Mouse (Mus musculus): ENCODE data around the gene Dnaic1. TPM values are rescaled to one million over a fixed set of nuclear protein-coding genes. Genes with fewer than 3 reads are reported as not detected.

Dnaic1 gene
- polyA plus RNA-seq, 1 experiment from 2014 or later, result 1.5 TPM

DNA sequence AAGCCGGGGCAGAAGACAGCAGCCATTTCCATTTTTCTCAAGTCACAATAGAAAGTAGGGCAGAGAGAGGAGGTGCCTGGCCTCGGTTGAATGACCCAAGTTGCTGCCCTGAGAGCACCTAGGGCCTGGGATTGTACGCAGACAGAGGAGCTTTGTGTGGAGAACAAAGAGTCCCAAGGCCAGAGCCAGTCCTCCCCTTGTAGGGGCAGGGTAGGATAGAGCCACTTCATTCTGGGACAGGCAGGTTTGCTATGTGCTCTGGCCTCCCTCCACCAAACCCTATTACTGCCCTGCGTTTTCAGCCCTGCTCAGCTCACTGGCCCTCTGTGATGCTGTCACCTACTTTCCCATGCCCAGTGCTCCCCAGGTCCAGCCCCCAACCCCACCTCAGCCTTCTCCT lies 78.6 kb downstream of the Dnaic1 start:
- no peaks in the 10 kb centered on the region for H3K4me1 ChIP-seq (ENCODE audit: control insufficient read depth, insufficient read depth, low read length)
- H3K9ac ChIP-seq (replicated peaks; ENCODE audit: low read length), result no peak overlapping the region
- no peaks in the 10 kb centered on the region for H3K27me3 ChIP-seq (ENCODE audit: control insufficient read depth, insufficient read depth, low read length)
- WGBS, result 16% methylated on average over 4 of the region's 4 CpGs
- H3K9me3 ChIP-seq (replicated peaks; ENCODE audit: control insufficient read depth, low read length), result no peaks in the 10 kb centered on the region
- no peak overlapping the region for H3K4me3 ChIP-seq (ENCODE audit: low read depth, low read length)
- ATAC-seq (replicated peaks; ENCODE audit: insufficient number of reproducible peaks, low FRiP score, low TSS enrichment, low read depth) (no peak), DNase-seq (ENCODE audit: low spot score) (no peak)
- no peak overlapping the region for H3K27ac ChIP-seq (replicated peaks; ENCODE audit: low read depth, low read length)
- no peak overlapping the region for H3K4me2 ChIP-seq (ENCODE audit: low read depth, low read length)
- H3K36me3 ChIP-seq (replicated peaks; ENCODE audit: control insufficient read depth, insufficient read depth, low read depth, low read length), result no peaks in the 10 kb centered on the region

DNA sequence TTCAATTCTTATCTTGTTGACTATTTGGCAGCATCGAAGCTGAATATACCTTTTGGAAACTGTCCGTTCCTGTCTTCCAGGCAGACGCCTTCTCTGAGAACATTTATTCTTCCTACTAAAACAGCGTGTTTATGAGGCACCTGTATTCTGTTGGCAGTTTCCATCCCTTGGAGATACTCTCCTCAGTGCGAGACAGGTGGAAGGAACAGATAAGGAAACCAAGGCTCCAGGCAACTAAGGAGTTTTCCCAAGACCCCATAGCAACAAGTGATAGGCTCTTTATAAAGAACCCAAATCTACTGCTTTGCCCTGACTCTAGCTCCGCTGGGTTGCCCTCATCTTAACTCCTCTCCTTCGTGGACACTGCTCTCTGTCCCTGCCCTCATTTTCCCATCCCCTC lies 79.1 kb downstream of the Dnaic1 start:
- H3K4me2 ChIP-seq (ENCODE audit: low read depth, low read length), result no peak overlapping the region
- no peak for ATAC-seq (replicated peaks; ENCODE audit: insufficient number of reproducible peaks, low FRiP score, low TSS enrichment, low read depth)
- no peaks in the 10 kb centered on the region for H3K4me1 ChIP-seq (ENCODE audit: control insufficient read depth, insufficient read depth, low read length)
- no peak overlapping the region for H3K9ac ChIP-seq (replicated peaks; ENCODE audit: low read length)
- WGBS, result 69% methylated on average over 7 of the region's 7 CpGs
- no peak for DNase-seq (ENCODE audit: low spot score)
- H3K9me3 ChIP-seq (replicated peaks; ENCODE audit: control insufficient read depth, low read length), result no peaks in the 10 kb centered on the region
- no peak overlapping the region for H3K4me3 ChIP-seq (ENCODE audit: low read depth, low read length)
- H3K36me3 ChIP-seq (replicated peaks; ENCODE audit: control insufficient read depth, insufficient read depth, low read depth, low read length), result no peaks in the 10 kb centered on the region
- H3K27ac ChIP-seq (replicated peaks; ENCODE audit: low read depth, low read length), result no peak overlapping the region
- no peaks in the 10 kb centered on the region for H3K27me3 ChIP-seq (ENCODE audit: control insufficient read depth, insufficient read depth, low read length)

DNA sequence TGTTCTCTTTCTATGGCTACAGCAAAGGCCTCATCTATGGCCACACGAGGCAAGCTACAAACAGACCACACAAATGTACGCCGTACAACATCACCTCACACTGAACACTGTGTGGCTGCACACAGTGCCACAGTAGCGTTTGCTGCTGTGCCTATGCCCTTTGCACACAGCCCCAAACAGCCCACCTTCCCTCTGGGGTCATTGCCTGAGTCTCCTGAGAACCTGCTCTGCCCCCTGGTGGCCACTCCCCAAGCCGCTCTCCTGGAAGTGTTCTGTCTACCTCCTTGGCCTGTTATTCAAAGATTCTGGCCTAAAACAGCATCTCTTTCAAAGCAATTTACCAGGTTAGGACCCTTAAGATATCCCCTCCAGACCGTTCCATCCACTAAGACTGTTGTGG lies 83.7 kb downstream of the Dnaic1 start:
- no peak overlapping the region for H3K4me2 ChIP-seq (ENCODE audit: low read depth, low read length)
- no peak overlapping the region for H3K27ac ChIP-seq (replicated peaks; ENCODE audit: low read depth, low read length)
- no peaks in the 10 kb centered on the region for H3K9me3 ChIP-seq (replicated peaks; ENCODE audit: control insufficient read depth, low read length)
- no peak overlapping the region for H3K9ac ChIP-seq (replicated peaks; ENCODE audit: low read length)
- WGBS, result 34% methylated on average over 6 of the region's 6 CpGs
- no peak overlapping the region for H3K4me3 ChIP-seq (ENCODE audit: low read depth, low read length)
- no peaks in the 10 kb centered on the region for H3K36me3 ChIP-seq (replicated peaks; ENCODE audit: control insufficient read depth, insufficient read depth, low read depth, low read length)
- H3K27me3 ChIP-seq (ENCODE audit: control insufficient read depth, insufficient read depth, low read length), result no peaks in the 10 kb centered on the region
- DNase-seq (ENCODE audit: low spot score) (peak; percentile 89), ATAC-seq (replicated peaks; ENCODE audit: insufficient number of reproducible peaks, low FRiP score, low TSS enrichment, low read depth) (no peak; the same call in 1 of the 2 replicates)
- no peaks in the 10 kb centered on the region for H3K4me1 ChIP-seq (ENCODE audit: control insufficient read depth, insufficient read depth, low read length)

DNA sequence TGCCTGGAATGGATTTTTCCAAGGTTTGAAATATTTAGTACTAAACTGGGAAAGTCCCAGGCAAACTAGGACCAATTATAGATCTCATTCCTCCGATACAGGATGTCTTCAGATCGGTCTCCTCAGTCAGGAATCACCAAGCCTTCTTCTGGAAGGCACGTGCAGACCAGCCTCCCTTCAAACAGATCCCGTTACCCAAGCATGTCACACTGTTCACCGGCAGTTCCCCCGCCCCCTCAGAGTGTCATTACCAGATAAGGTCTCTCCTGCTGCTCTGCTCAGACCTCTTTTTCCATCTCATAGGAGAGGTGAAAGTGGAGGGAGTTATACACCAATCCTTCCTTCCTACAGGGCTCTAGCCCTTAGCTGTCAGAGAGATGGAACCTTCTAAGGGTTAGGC lies 84.2 kb downstream of the Dnaic1 start:
- 52% methylated on average over 6 of the region's 6 CpGs for WGBS
- H3K27ac ChIP-seq (replicated peaks; ENCODE audit: low read depth, low read length), result no peak overlapping the region
- H3K4me1 ChIP-seq (ENCODE audit: control insufficient read depth, insufficient read depth, low read length), result peaks cover 1% of the 10 kb centered on the region
- no peak overlapping the region for H3K4me2 ChIP-seq (ENCODE audit: low read depth, low read length)
- DNase-seq (ENCODE audit: low spot score) (no peak), ATAC-seq (replicated peaks; ENCODE audit: insufficient number of reproducible peaks, low FRiP score, low TSS enrichment, low read depth) (no peak)
- H3K9ac ChIP-seq (replicated peaks; ENCODE audit: low read length), result no peak overlapping the region
- H3K36me3 ChIP-seq (replicated peaks; ENCODE audit: control insufficient read depth, insufficient read depth, low read depth, low read length), result no peaks in the 10 kb centered on the region
- H3K4me3 ChIP-seq (ENCODE audit: low read depth, low read length), result no peak overlapping the region
- no peaks in the 10 kb centered on the region for H3K27me3 ChIP-seq (ENCODE audit: control insufficient read depth, insufficient read depth, low read length)
- H3K9me3 ChIP-seq (replicated peaks; ENCODE audit: control insufficient read depth, low read length), result no peaks in the 10 kb centered on the region

DNA sequence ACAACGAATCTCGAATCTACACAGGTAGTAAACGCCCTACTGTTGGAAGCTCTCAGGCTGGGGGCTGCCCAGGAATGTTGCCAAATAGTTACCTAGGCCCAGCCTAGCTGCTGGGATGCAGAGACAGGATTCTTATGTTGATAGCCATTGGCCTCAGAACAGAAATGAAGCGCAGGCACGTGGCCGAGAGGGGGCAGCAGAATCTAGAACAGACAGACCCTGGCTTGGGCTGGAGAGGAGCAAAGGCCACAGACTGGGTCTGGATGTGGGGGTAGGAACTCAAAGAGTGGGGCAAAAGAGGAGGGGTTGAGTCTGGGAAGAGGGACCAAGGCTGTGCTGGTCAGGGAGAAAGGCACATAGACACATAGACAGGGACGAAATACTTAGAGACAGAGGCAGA lies 84.6 kb downstream of the Dnaic1 start:
- Histone ChIP-seq H3K27me3 (ENCODE audit: control insufficient read depth, insufficient read depth, low read length) (no peaks in the 10 kb centered on the region), H3K9ac (replicated peaks; ENCODE audit: low read length) (no peak overlapping the region), H3K9me3 (replicated peaks; ENCODE audit: control insufficient read depth, low read length) (no peaks in the 10 kb centered on the region), H3K27ac (replicated peaks; ENCODE audit: low read depth, low read length) (no peak overlapping the region), H3K36me3 (replicated peaks; ENCODE audit: control insufficient read depth, insufficient read depth, low read depth, low read length) (no peaks in the 10 kb centered on the region), H3K4me1 (ENCODE audit: control insufficient read depth, insufficient read depth, low read length) (peaks cover 4% of the 10 kb centered on the region), H3K4me2 (ENCODE audit: low read depth, low read length) (no peak overlapping the region), H3K4me3 (ENCODE audit: low read depth, low read length) (no peak overlapping the region)
- WGBS, result 9% methylated on average over 7 of the region's 7 CpGs
- no peak for ATAC-seq (replicated peaks; ENCODE audit: insufficient number of reproducible peaks, low FRiP score, low TSS enrichment, low read depth)
- peak; percentile 75 for DNase-seq (ENCODE audit: low spot score)

DNA sequence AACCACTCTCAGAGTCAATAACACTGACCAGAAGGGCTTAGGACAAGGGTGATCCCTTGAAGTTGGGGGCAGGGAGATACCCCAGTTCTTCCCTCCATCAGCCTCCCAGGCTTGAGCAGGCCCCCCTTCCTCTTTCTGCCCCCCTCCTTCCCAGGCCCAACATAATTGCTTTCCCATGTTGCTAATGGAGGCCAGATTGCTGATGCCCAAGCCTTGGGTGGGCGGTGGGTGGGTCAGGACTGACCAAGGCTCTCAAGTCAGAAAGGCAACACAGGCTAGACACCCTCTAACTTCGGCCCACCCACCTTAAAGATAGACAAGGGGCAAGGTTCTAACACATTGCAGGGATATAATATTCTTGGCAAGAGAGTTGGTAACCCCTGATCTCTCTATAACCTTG lies 86.0 kb downstream of the Dnaic1 start:
- 43% methylated on average over 2 of the region's 2 CpGs for WGBS
- DNase-seq (ENCODE audit: low spot score), result peak; percentile 65
- H3K4me1 ChIP-seq (ENCODE audit: control insufficient read depth, insufficient read depth, low read length), result peaks cover 4% of the 10 kb centered on the region

GRCm38 (mm10) chr4:41658566-41659384 lies 89.2 kb downstream of the Dnaic1 start:
- 16% methylated on average over 21 of the region's 25 CpGs for WGBS
- ATAC-seq (replicated peaks; ENCODE audit: insufficient number of reproducible peaks, low FRiP score, low TSS enrichment, low read depth) (no peak), DNase-seq (ENCODE audit: low spot score) (no peak)
- no peak overlapping the region for H3K9ac ChIP-seq (replicated peaks; ENCODE audit: low read length)
- H3K4me3 ChIP-seq (ENCODE audit: low read depth, low read length), result no peak overlapping the region
- no peak overlapping the region for H3K27ac ChIP-seq (replicated peaks; ENCODE audit: low read depth, low read length)
- H3K4me2 ChIP-seq (ENCODE audit: low read depth, low read length), result peak overlapping the region; percentile 3; the same call in 1 of the 2 replicates
- H3K4me1 ChIP-seq (ENCODE audit: control insufficient read depth, insufficient read depth, low read length), result peaks cover 22% of the 10 kb centered on the region
- no peaks in the 10 kb centered on the region for H3K9me3 ChIP-seq (replicated peaks; ENCODE audit: control insufficient read depth, low read length)
- H3K27me3 ChIP-seq (ENCODE audit: control insufficient read depth, insufficient read depth, low read length), result no peaks in the 10 kb centered on the region
- H3K36me3 ChIP-seq (replicated peaks; ENCODE audit: control insufficient read depth, insufficient read depth, low read depth, low read length), result no peaks in the 10 kb centered on the region

More for the DNA sequence above, 86.0 kb downstream of the Dnaic1 start:
- H3K9me3 ChIP-seq (replicated peaks; ENCODE audit: control insufficient read depth, low read length), result no peaks in the 10 kb centered on the region
- H3K36me3 ChIP-seq (replicated peaks; ENCODE audit: control insufficient read depth, insufficient read depth, low read depth, low read length), result no peaks in the 10 kb centered on the region
- no peak overlapping the region for H3K4me2 ChIP-seq (ENCODE audit: low read depth, low read length)
- no peak for ATAC-seq (replicated peaks; ENCODE audit: insufficient number of reproducible peaks, low FRiP score, low TSS enrichment, low read depth)
- H3K9ac ChIP-seq (replicated peaks; ENCODE audit: low read length), result no peak overlapping the region
- H3K4me3 ChIP-seq (ENCODE audit: low read depth, low read length), result no peak overlapping the region
- no peaks in the 10 kb centered on the region for H3K27me3 ChIP-seq (ENCODE audit: control insufficient read depth, insufficient read depth, low read length)
- H3K27ac ChIP-seq (replicated peaks; ENCODE audit: low read depth, low read length), result no peak overlapping the region

GRCm38 (mm10) chr4:41659556-41659955 lies 90.0 kb downstream of the Dnaic1 start:
- ATAC-seq (replicated peaks; ENCODE audit: insufficient number of reproducible peaks, low FRiP score, low TSS enrichment, low read depth) (no peak), DNase-seq (ENCODE audit: low spot score) (no peak)
- no peak overlapping the region for H3K9ac ChIP-seq (replicated peaks; ENCODE audit: low read length)
- 60% methylated on average over 13 of the region's 13 CpGs for WGBS
- H3K4me2 ChIP-seq (ENCODE audit: low read depth, low read length), result no peak overlapping the region
- H3K9me3 ChIP-seq (replicated peaks; ENCODE audit: control insufficient read depth, low read length), result no peaks in the 10 kb centered on the region
- H3K36me3 ChIP-seq (replicated peaks; ENCODE audit: control insufficient read depth, insufficient read depth, low read depth, low read length), result no peaks in the 10 kb centered on the region
- H3K27ac ChIP-seq (replicated peaks; ENCODE audit: low read depth, low read length), result no peak overlapping the region
- peaks cover 27% of the 10 kb centered on the region for H3K4me1 ChIP-seq (ENCODE audit: control insufficient read depth, insufficient read depth, low read length)
- H3K4me3 ChIP-seq (ENCODE audit: low read depth, low read length), result no peak overlapping the region
- H3K27me3 ChIP-seq (ENCODE audit: control insufficient read depth, insufficient read depth, low read length), result no peaks in the 10 kb centered on the region
